ENCODE assay signal across 9 mouse cellular contexts in the genomic region with DNA sequence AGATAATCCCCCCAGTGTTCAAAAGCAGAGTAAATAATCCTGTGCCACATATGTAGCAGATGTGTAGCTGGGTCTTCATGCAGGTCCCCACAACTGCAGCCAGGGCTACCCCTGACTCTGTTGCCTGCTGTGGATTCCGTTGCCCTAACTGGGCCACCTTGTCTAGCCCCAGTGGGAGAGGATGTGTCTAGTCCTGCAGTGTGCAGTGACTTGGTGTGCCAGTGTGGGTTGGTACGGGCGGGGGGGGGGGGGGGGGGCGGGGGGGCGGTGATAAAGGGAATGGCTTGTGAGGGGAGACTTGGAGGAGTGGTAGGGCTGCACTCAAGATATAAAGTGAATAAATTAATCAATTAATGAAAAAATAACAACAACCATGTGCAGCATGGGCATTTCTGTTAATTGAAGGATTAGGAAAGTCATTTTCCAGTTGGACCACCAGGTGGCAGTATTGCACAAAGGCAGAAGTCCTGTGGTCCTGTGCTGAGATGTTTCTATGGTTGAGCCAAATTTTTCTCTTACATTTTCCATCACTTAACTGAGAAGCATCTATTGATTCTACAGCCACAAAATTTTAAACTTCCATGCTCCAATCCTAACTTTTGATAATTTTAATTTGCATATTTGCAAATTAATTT. TPM values are rescaled to one million over a fixed set of nuclear protein-coding genes. Genes with fewer than 3 reads are reported as not detected.
DNase-seq lines count a peak whose midpoint lies in the region; ATAC-seq and TF ChIP-seq lines count a peak whose summit lies in the region.
"Had no signal": no experiment of that assay in that cellular context is flagged by ENCODE, and none has a peak within 500 bp of the region (broad histone marks: within the 10 kb centered on the region; RNA-seq: fewer than 3 reads in every experiment).

No protein-coding gene starts in this region.

- no peak overlapping the region for H3K4me2 ChIP-seq in forebrain, embryonic 12.5 days
- H3K4me2 ChIP-seq in midbrain, embryonic 12.5 days (replicated peaks) = no peak overlapping the region
- H3K4me2 ChIP-seq: limb, embryonic 15.5 days had no signal

- 0 out of 2 replicates have a peak, but pooled peaks cover 3% of the 10 kb centered on the region for H3K27me3 ChIP-seq in forebrain, embryonic 12.5 days
- H3K27me3 ChIP-seq in midbrain, embryonic 12.5 days = no peaks in the 10 kb centered on the region
- H3K27me3 ChIP-seq: limb, embryonic 15.5 days had no signal

- ATAC-seq in forebrain, embryonic 12.5 days (ENCODE audit: low FRiP score) = peak; percentile 65
- ATAC-seq in midbrain, embryonic 12.5 days (ENCODE audit: low FRiP score, low read depth) = peak; percentile 83

- no peaks in the 10 kb centered on the region for H3K9me3 ChIP-seq in forebrain, embryonic 12.5 days
- H3K9me3 ChIP-seq in midbrain, embryonic 12.5 days = no peaks in the 10 kb centered on the region
- H3K9me3 ChIP-seq: limb, embryonic 15.5 days had no signal

- intact Hi-C loops in gastrocnemius, adult 2 months (cut with DNase I) = loop anchor here (1.0 to 5.0 kb wide), 3 partner anchors 27 to 215 kb away; a partner anchor contains a TSS

- no peaks in the 10 kb centered on the region for H3K36me3 ChIP-seq in forebrain, embryonic 12.5 days (replicated peaks)
- H3K36me3 ChIP-seq in midbrain, embryonic 12.5 days = no peaks in the 10 kb centered on the region

- peak; percentile 31 for DNase-seq in gastrocnemius, adult 2 months
- no peak for DNase-seq in gastrocnemius, adult 8-10 months (ENCODE audit: low spot score in 2 of 2)
- DNase-seq in B cell, adult 2 months = peak; percentile 62
- peak; percentile 36 for DNase-seq in c-Kit-negative CD71-positive TER-119-positive erythroid progenitor cells, embryonic 14.5 days (ENCODE audit: low read depth, low spot score)
- DNase-seq in kidney, postnatal 25 days = peak; percentile 36 to 43
- DNase-seq in telencephalon, adult 2 months (ENCODE audit: low read depth, low spot score) = peak; percentile 45

- TF ChIP-seq CTCF in gastrocnemius, adult 2 months (IDR thresholded peaks at IDR 0.05) = peak; percentile 92

- 24% methylated on average over 4 of the region's 5 CpGs for WGBS in forebrain, embryonic 12.5 days
- 46% methylated on average over 2 of the region's 5 CpGs for WGBS in midbrain, embryonic 12.5 days

- no peak overlapping the region for H3K27ac ChIP-seq in gastrocnemius, adult 2 months
- H3K27ac ChIP-seq in forebrain, embryonic 12.5 days = no peak overlapping the region
- peak overlapping the region; percentile 50 for H3K27ac ChIP-seq in midbrain, embryonic 12.5 days (replicated peaks)
- H3K27ac ChIP-seq: limb, embryonic 15.5 days had no signal

- H3K9ac ChIP-seq in forebrain, embryonic 12.5 days = no peak overlapping the region
- no peak overlapping the region for H3K9ac ChIP-seq in midbrain, embryonic 12.5 days (replicated peaks)
- H3K9ac ChIP-seq: limb, embryonic 15.5 days had no signal

- no peak overlapping the region for H3K4me3 ChIP-seq in gastrocnemius, adult 2 months
- H3K4me3 ChIP-seq in forebrain, embryonic 12.5 days (replicated peaks) = no peak overlapping the region
- no peak overlapping the region for H3K4me3 ChIP-seq in midbrain, embryonic 12.5 days
- H3K4me3 ChIP-seq: limb, embryonic 15.5 days had no signal

- peaks cover 3% of the 10 kb centered on the region; the same call in 1 of the 2 replicates for H3K4me1 ChIP-seq in forebrain, embryonic 12.5 days
- H3K4me1 ChIP-seq in midbrain, embryonic 12.5 days = peaks cover 9% of the 10 kb centered on the region; the same call in 1 of the 2 replicates
- H3K4me1 ChIP-seq: limb, embryonic 15.5 days had no signal

RNA-seq across cellular contexts. Expression of a gene that starts 21.7 kb away (rescaled TPM):
- 100 to 1,000 TPM; 363 to 411 TPM for total RNA-seq in gastrocnemius, adult 2 months (2021)
- 100 to 1,000 TPM; 179 to 386 (median 241) TPM for total RNA-seq in gastrocnemius, adult 8-10 months (2022)
- 23.6 and 25.6 TPM in 2 replicates for polyA plus RNA-seq in forebrain, embryonic 12.5 days (2016; fragmentation: Nextera tagmentation; extraction: Ambion mirVana)
- polyA plus RNA-seq in midbrain, embryonic 12.5 days (2016; fragmentation: Nextera tagmentation; extraction: Ambion mirVana) = 27.4 and 29.0 TPM in 2 replicates

RNA-seq across cellular contexts. Expression of a gene that starts 22.7 kb away (rescaled TPM):
- total RNA-seq in gastrocnemius, adult 2 months (2021) = not detected
- total RNA-seq in gastrocnemius, adult 8-10 months (2022) = not detected
- not detected in 2 replicates for polyA plus RNA-seq in forebrain, embryonic 12.5 days (2016; fragmentation: Nextera tagmentation; extraction: Ambion mirVana)
- polyA plus RNA-seq in midbrain, embryonic 12.5 days (2016; fragmentation: Nextera tagmentation; extraction: Ambion mirVana) = not detected in 2 replicates
- polyA plus RNA-seq: limb, embryonic 15.5 days had no signal

Comparison
In these comparisons a context has a peak if more than half of its experiments do, and no peak if none do; other contexts are left out.
1. DNase-seq: peak in gastrocnemius, adult 2 months (single experiment), B cell, adult 2 months (2 of 2), c-Kit-negative CD71-positive TER-119-positive erythroid progenitor cells, embryonic 14.5 days (single experiment), kidney, postnatal 25 days (2 of 2) and telencephalon, adult 2 months (single experiment); none in gastrocnemius, adult 8-10 months (0 of 2).